Mouse (Mus musculus) naive thymus-derived CD4-positive, alpha-beta T cell, adult 2 months (primary cell): Measurements from ENCODE around the gene Adh6b.

Experiments used
- DNase-seq: peaks from one replicate; pipeline ENCODE4 v3.0.0-alpha.2; 2011; ENCODE audit warnings: low read depth

The Adh6b gene

DNA sequence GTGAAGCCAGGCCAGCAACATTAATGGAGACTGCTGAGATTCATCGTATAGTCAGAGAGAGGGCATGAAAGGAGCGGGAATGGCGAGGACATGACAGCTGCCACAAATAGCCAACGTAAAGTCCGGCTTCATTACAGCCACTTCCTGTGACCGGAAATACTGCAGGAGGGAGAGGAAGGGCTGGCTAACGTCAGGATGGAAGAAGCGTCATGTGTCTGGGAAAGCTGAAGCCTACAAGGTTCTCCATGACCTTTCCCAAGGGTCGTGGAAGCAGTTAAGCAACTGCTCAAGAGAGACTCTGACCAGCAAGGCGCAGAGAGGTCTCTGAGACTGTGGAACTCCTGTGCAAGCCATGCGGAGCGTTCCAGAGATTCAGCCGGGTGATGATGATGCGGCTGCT is at the start of gene Adh6b:
Gene Adh6b, plus strand, starts transcription at position 305 of the 400 bp plus-strand sequence.
- no peak for DNase-seq

DNA sequence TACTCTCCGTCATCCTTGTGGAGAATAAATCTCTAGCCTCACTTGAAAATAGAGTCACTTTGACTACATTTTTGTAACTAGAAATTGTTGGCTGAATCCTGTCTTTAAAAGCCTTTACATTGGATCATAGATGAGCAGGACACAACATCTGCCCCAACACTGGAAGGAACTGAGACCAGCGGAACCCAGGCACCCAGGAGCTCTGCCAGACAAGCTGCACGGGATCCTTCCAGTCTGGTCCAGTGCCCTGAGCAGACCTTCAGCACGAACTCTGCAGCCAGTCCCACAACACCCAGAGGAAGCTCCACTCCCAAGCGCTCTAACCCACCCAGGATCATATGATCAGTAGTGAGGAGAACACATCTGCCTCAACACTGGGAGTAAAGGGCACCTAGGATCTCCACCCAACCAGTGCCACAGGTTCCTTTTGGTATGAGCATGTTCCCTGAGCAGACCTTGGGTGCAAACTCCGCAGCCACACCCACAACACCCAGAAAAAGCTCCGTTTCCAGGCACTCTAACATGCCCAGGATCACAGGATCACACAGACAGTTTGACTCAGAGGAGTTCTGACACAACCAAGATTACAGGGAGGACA is 48.2 kb upstream of the Adh6b start:
- DNase-seq = no peak

DNA sequence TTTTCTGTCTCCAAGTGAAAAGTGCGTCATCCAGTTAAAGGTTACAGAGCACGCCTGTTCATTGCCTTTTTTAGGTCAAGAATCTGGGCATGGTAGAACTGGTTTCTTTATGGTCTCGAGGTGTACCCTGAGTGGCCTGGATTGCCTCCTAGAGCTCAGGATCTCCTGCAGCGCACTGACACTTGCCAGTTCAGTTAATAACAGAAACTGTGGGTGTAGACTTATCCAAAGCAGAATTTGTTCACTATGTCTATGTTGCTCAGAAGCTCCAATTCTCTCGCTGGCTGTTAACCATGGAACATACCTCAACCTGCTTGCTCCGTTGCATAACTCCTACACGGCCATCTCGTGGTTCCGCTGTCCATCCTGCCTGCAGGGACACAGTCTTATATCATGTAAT is 41.4 kb upstream of the Adh6b start:
- no peak for DNase-seq

DNA sequence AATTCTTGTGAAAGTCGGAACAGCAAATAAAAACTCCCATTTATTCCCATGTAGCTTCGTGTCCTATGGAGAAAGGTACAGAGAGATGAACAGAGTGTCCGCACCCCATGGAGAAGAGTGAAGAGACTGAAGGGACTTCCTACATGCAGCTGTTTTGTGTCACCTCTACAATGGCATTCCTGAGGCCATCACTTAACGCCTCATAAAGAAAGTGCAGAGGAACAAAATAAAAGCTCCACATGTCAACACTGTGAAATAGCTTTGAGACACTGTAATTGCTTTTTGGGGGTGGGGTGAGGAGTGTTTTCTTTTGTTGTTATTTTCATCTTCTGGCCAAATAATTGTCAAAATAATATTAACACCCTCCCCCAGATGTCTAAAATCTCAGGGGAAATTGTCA is 38.9 kb upstream of the Adh6b start:
- no peak for DNase-seq

DNA sequence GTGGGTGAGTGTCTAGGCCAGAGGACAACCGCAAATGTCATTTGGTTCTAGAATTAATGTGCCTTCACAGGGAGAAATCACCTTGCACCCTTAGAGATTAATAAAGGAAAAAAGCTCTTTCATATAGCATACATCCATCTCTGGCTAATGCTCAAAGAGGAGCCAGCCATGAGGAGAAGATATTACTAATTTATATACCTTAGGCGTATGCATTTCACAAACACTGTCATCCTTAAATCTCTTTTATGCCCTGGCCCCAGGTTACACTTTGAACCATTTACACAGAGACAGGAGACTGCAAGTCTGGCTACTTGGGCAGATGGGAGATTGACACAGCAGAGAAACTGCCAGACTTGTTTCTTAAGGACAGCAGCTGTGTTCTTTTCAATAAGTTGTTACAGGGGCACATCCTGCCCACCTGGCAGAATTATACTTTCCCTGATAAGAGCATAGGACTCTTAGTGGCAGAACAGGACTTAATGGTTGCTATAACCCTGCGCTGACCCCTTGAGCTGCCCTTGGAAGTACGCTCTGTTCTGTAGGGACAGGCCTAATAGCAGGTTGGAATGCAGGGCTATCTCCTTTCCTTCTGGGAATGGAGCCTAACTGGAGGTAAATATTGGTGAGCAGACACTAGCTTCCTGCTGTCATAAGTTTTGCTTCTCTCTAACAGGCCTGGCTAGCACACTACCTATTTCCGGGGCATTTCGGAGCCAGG is 37.6 kb upstream of the Adh6b start:
- DNase-seq = no peak

DNA sequence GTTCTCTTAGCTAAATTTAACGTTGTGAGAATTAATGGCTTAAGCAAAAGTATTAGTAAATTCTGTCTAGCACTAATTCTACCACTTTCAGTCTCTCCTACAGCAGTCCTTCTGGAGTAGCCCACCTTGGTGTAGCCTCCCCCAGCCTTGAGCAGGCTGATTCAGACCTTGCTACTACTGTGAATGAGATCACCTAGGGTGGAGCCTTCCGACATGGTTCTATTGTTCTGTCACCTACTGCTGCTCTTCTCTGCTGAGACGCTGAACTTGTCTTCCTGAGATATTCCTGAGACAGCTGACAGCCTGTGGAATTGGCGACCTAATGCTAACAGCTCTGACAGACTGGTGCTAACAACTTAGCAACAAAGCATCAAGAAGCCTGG is 37.1 kb upstream of the Adh6b start:
- DNase-seq = no peak

DNA sequence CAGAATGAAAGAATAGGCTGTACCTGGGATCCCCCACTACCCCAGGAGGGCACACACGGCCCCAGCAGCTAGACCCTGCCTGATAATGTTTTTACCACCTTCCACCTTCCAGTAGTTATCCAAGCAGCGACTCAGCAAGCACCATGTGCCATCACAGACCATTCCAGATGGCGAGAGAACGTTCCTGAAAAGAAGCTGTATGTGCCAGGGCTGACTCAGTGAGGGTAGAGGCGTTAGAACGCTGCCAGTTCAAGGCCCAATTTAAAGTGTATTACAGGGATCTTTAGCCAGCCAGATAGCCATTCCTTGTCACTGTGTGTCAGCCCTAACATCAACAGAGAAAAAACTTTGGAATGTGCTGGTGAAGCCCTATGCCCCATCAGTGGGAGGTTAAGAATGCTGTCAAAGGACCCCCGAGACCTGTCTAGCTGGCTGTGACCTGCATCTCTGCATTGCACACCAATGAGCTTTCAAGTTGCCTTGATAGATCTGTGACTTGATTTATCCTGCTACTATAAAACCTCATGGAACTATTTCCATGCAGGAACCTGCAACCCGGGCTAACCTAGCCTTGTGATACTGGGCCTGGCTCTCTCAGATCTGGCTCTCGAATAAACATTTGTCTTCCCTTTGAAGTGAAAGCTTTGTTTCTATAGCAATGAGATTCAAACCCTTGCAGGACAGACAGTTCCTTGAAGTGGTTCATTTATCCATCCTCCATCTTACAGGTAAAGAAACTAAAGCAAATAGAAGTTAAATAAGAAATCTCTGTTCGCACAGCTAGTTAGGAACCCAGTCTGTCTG is 35.9 kb upstream of the Adh6b start:
- no peak for DNase-seq

DNA sequence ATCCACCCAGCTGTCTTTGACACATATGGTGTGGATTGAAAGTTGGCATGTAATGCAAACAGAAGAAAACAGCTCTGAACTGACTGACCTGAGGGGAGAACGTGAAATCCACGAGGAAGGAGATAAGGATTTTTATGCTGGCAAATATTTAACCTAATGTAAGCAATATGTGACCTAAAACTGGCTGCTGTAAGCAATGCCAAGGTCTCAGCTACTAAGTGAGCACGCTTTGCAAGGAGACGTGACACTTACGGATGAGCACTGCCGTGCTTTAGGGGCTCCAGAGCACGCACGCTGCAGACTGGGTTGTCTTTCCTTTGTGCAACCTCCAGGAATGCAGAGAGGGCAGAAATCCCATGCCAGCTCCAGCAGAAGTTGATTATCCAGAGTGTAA is 35.3 kb upstream of the Adh6b start:
- DNase-seq = no peak

DNA sequence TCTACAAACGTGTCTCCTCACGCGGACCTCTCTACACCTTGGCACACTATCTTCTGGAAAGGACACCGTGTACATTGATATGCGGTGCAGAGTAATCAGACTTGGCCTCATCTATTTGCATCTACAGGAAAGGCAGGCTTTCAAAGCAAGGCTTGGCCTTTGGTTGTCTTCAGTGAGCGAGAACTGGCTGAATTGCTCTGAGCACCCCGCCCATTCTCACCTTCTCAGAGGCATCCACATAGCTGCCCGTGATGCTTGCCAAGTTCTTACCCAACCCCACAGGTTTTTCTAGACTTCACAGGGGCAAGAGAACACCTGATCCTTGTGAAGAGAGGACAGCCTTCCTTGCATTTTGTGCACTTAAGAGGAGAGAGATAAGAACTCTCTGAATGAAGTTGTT is 31.7 kb upstream of the Adh6b start:
- DNase-seq = no peak

DNA sequence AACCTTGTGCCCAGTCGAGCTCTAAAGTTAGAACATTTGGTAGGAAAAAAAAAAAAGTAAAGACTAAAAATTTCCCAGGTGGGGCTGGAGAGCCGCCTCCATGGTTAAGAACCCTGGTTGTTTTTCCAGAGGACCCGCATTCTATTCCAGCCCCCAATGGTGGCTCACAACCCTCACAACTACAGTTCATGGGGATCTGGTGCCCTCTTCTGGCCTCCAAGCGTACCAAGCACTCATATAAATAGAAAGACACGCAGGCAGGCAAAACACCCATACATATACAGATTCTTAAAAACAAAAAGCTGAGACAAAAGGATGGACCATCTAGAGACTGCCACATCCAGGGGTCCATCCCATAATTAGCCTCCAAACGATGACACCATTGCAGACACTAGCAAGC is 30.6 kb upstream of the Adh6b start:
- peak; percentile 39 for DNase-seq

DNA sequence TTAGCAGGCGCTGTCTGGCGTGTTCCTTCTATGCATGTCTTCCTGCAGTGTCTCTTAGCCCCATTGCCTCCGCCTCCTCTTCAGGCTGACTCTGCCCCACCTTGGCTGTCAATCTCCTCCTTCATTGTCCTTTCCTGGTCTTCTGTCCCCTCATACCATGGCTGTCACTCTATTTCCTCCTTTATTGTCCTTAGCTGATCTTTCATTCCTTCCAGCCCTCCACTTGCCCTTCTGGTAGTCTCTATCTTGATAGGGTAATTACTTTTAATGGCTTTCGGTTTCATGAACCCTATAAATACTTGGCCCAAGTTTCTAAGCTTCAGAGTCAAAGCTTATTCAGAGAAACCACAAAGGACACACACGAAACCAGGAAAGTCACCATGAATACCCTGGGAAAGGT is 28.6 kb upstream of the Adh6b start, which contains the start of gene Adh6a:
Gene Adh6a, plus strand, starts transcription at position 322 of the 400 bp plus-strand sequence.
- no peak for DNase-seq

DNA sequence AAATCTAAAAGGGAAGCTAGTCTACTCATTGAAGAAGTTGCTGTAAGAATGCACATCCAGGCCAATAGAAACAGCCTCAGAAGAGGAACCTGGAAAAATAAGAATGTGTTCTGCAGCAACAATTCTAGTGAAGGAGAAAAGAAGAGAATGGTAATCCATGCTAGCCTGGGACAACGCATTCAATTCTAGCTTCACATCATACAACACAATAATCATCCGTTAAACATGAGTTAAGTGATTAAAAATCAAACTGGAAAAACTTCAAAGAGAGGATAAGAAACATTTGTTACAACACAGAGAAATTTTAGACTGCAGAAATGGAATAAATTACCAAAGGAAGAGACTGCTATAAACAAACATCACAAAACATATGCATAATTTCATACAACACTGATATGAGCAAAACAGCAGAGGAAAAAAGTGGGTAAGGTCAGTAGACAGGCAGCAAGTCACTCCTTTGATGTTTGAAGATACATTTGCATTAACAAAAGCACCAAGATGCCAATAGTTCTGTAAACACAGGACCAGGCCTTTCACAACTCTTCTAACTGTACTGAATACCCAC is 24.6 kb upstream of the Adh6b start:
- DNase-seq = no peak

DNA sequence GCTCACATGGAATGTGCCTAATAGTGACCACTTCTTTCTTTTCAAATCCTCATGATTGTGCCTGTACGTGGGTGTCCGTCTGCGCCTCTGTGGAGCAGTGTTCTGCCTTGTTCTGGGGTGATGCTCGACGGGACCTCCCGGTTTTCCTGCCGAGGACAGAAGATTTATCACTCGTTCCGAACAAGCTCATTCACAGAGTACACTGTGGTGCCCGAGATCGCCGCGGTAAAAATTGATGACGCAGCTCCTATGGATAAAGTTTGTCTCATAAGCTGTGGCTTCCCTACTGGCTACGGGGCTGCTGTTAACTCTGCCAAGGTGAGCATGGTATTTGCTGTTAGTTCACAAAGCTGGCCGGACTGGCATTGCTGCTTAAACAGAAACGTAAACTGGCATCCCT is 16.6 kb upstream of the Adh6b start:
- DNase-seq = no peak

DNA sequence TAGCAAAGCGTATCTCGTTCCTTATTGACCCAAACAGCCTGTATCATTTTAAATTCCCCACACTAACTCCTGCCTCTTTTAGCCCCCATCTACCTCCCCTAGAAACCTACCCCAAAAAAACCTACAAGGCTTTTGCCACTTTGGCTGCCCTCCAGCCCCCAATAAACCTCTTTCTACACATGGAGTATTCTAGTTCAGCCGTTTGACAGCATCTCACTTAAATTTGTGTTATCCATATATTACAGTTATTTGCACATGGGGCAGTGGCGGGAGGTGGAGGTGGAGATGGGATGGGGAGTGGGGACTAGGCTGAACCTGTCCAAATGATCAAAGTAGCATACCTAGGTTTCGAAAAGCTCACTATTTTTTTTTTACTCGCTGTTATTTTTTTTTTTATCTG is 16.1 kb upstream of the Adh6b start:
- no peak for DNase-seq

DNA sequence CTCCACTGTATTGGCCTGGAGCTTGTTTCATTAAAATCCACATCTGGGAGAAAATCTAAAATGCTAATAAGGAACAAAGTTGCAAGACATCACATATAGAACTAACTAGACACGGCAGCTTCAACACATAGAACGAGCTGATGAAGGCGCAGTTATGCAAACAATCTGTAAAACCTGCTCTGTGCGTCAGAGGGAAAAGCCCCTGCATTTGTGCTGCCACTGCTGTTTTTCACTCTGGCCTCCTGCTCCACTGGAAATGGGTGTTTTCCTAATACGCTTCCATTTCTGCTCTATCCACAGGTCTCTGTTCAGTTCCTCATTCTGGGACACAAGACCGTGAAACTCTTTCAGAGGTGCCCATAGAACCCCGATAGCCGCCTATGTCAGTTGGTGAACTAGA is 7.7 kb upstream of the Adh6b start:
- DNase-seq = no peak

DNA sequence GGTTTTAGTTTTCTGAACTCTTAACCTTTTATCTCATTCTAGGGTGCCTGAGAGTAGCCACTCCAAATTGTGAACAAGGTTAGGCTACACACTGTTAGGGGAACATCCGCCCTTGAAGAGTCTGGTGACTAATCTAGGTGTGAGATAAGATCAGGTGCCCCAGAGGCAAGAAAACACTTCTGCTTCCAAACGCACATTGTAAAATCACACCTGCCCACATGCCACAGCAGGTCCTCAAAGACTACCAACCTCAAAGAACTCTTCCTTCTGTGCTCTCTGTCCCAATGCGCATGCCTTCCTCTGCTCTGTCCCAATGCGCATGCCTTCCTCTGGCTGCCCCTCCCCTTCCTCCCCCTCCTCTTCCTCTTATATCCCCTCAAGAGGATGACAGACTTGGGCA is 7.3 kb upstream of the Adh6b start:
- peak; percentile 13 for DNase-seq

DNA sequence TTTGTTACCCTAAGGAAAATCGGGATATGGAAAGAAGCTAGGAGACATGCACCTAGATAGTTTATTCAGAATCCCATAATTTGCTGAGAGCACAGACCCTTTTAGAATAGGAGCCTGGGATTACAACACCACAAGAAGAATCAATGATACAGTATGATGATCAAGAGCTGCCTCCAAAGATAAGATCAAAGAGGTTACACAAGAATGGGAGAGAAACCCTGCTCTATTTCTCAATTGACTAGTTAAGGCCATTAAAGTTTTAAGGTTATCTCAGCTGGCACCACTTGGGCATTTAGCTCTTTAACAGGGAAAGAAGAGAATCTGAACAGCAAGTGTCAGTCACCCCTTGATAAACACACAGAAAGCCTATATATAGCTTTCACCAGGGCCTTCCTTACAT is 6.0 kb upstream of the Adh6b start:
- no peak for DNase-seq

DNA sequence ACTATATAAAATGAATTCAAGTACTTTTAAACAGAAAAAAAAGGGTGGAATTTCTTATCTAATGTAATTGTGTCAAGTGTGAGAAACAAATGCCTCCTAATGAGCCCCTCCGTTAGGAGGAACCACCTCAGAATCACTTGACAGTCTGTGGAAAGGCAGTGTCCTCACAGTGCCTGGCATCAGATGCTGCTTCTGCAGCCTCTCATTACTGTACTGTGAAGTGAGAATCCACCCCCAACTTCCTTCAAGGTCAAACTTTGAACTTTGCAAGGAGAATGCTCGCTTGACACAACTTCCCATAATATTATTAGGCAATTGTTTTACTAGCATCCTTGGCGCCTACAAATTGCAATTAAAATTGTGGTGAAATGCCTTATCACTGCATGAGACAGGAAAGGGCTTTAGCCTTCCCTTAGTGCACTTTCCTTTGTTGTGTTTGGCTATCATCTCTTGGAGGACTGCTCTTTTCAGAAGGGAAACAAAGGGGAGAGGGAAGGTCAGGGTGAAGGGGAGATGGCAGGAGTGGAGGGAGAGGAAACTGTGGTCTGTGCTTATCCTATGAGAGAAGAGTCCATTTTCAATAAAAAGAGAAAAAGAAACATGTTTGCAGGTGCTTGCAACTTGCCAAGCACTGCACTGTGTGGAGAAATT is 5.3 kb upstream of the Adh6b start:
- no peak for DNase-seq

DNA sequence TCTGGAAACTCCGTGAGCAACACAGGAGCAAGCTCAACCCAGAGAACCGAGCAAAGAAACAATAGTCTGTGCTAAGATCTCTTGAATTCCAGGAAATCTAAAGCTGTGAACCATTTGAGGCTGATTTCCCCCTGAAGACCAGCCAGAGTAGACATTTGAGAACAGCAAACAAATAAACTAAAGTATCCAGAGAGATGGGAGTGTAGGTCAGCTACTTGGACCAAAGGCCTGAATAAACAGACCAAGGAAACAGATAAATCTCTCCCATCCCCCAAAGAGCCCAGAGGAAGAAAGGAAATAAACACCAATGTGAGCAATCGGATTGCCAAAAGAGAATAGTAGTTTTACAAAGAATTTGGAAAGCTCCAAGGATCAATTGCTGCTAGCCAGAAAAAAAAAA is 5.5 kb downstream of the Adh6b start:
- no peak for DNase-seq

DNA sequence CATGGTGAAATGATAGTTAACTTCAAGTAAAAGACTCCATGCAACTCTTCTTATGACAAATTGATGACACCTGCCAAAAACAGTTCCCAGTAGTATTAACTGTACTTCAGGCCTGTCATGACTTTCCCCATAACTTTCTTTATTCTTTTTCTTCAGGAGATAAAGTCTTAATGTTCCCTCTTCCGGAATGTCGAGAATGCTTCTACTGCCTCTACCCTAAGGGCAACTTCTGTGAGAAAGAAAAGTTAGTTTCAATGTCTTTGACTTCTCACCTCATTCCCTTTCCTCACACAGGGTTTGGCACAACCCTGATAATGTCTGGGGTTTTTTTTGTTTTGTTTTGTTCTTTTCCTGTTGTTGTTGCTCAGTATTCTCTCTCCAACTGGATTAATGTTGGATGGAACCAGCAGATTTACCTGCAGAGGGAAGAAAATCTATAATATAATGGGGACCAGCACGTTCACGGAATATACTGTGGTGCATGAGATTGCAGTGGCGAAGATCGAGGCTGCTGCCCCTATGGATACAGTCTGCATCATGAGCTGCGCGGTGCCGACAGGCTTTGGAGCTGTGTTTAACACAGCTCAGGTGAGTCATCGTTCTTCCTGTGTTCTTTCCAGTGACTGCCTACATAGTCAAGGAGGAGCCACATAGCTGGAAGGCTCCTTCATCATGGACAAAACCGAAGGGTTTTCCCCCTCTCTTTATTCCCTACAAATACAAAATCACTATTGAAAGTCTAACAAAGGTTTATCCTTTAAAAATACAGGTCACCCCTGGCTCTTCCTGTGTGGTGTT is 10.6 kb downstream of the Adh6b start:
- DNase-seq = no peak

DNA sequence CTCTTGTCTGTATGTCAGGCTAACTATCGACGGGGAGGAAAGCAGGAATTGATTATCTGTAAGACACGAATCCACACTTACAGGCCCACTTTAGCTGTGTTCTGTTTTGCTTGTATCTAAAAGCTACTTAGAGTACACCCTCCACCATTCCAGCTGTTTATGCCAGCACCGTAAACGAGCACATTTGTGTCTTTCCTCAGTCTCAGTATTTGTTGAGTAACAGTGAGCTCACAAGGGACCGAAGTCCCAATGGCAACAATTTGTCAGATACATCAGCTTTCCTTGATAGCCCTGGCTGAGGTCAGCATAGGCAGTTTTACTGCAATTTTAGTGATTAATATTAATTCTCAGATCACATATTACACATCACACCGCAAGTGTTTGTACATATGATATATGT is 17.3 kb downstream of the Adh6b start:
- no peak for DNase-seq

DNA sequence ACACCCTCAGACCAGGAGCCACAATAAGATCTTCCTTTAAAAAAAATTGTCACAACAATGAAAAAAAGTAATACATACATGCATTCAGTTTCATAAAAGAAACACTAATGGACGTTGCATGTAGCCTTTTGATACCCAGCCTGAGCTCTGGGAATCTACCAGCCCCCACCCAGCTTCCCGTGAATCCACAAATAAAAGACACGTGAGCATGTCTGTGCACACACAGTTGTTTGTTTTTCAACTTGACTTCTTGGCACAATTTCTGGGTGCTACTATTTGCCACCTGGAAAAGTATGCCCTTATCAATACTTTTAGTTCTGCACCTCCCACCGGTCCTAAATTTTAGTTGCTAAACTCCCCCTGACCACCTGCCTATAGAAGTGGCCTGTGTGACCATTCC is 19.1 kb downstream of the Adh6b start:
- no peak for DNase-seq
